Mouse (Mus musculus) left cerebral cortex, postnatal 14 days (tissue): ENCODE data around the gene Slco4a1. TPM values are rescaled to one million over a fixed set of nuclear protein-coding genes. Genes with fewer than 3 reads are reported as not detected.
A peak's percentile ranks its signal among the peaks of the same experiment; 100 is the strongest.

Experiments
- DNase-seq, 2 experiments: peaks; one replicate each; pipeline ENCODE4 v3.0.0; 2021 to 2022; ENCODE audit warnings: low spot score in 2 of 2, mixed read lengths in 1 of 2
- intact Hi-C: fragments of 180-260 bp; cut with DNase I; formaldehyde crosslinking; loops from one replicate; pipeline ENCODE4 v1.15.1; 2025
- total RNA-seq, 2 experiments: library from RNA; stranded (reverse); gene quantifications; 2 replicates each; pipeline ENCODE4 v1.2.3; 2021

Slco4a1 gene
- total RNA-seq, 2 experiments from 2014 or later, result 1.6 to 2.1 TPM

GRCm38 (mm10) chr2:180442061-180442460 is 14.0 kb upstream of the Slco4a1 start:
- intact Hi-C loops, result no loop called here
- no peak for DNase-seq

- intact Hi-C loops, result no loop called here
- DNase-seq, result no peak
Measured at GRCm38 (mm10) chr2:180443861-180444260, 12.2 kb upstream of the Slco4a1 start.

- intact Hi-C loops, result no loop called here
Measured at GRCm38 (mm10) chr2:180444957-180445785, 10.9 kb upstream of the Slco4a1 start.

GRCm38 (mm10) chr2:180445962-180446361 is 10.1 kb upstream of the Slco4a1 start:
- DNase-seq, result no peak
- intact Hi-C loops, result no loop called here

More at GRCm38 (mm10) chr2:180444957-180445785, 10.9 kb upstream of the Slco4a1 start:
- DNase-seq, result peak in 1 of 2 experiments; percentile 27

- no peak for DNase-seq
- intact Hi-C loops, result no loop called here
Measured at GRCm38 (mm10) chr2:180449007-180449406, 7.0 kb upstream of the Slco4a1 start.

- no peak for DNase-seq
- intact Hi-C loops, result no loop called here
Measured at GRCm38 (mm10) chr2:180450529-180450928, 5.5 kb upstream of the Slco4a1 start.

- DNase-seq, result no peak
- intact Hi-C loops, result no loop called here
Measured at GRCm38 (mm10) chr2:180456705-180457104, 660 bp downstream of the Slco4a1 start.

- DNase-seq, result no peak
- intact Hi-C loops, result no loop called here
Measured at GRCm38 (mm10) chr2:180457680-180458079, 1.6 kb downstream of the Slco4a1 start.

- intact Hi-C loops, result no loop called here
- no peak for DNase-seq
Measured at GRCm38 (mm10) chr2:180459437-180459836, 3.4 kb downstream of the Slco4a1 start.

GRCm38 (mm10) chr2:180460801-180461200 is 4.8 kb downstream of the Slco4a1 start:
- DNase-seq, result no peak
- intact Hi-C loops, result no loop called here

- DNase-seq, result no peak
- intact Hi-C loops, result no loop called here
Measured at GRCm38 (mm10) chr2:180462593-180462992, 6.5 kb downstream of the Slco4a1 start.

- intact Hi-C loops, result no loop called here
- DNase-seq, result no peak
Measured at GRCm38 (mm10) chr2:180466505-180466904, 10.5 kb downstream of the Slco4a1 start.

GRCm38 (mm10) chr2:180468871-180469270 is 12.8 kb downstream of the Slco4a1 start:
- intact Hi-C loops, result no loop called here
- no peak for DNase-seq

- DNase-seq, result no peak
- intact Hi-C loops, result loop anchor here (5.0 to 10.0 kb wide), 2 partner anchors 88 to 275 kb away; no protein-coding TSS in a partner anchor
Measured at GRCm38 (mm10) chr2:180469768-180470167, 13.7 kb downstream of the Slco4a1 start.

GRCm38 (mm10) chr2:180472306-180473079 is 16.4 kb downstream of the Slco4a1 start:
- peak in 1 of 2 experiments; percentile 18 for DNase-seq
- intact Hi-C loops, result loop anchor here (1.0 to 10.0 kb wide), 3 partner anchors 85 to 272 kb away; no protein-coding TSS in a partner anchor

GRCm38 (mm10) chr2:180473080-180473440 is 17.0 kb downstream of the Slco4a1 start:
- intact Hi-C loops, result loop anchor here (5.0 to 10.0 kb wide), 2 partner anchors 84 to 272 kb away; no protein-coding TSS in a partner anchor
- DNase-seq, result peak; percentile 87 to 91

GRCm38 (mm10) chr2:180474864-180475263 is 18.8 kb downstream of the Slco4a1 start:
- DNase-seq, result no peak
- intact Hi-C loops, result loop anchor here (5.0 to 10.0 kb wide), 2 partner anchors 82 to 270 kb away; no protein-coding TSS in a partner anchor

GRCm38 (mm10) chr2:180482274-180482673 is 26.2 kb downstream of the Slco4a1 start:
- intact Hi-C loops, result no loop called here
- no peak for DNase-seq

GRCm38 (mm10) chr2:180484882-180485281 is 28.8 kb downstream of the Slco4a1 start:
- DNase-seq, result no peak
- intact Hi-C loops, result no loop called here

GRCm38 (mm10) chr2:180485306-180485705 is 29.3 kb downstream of the Slco4a1 start:
- no peak for DNase-seq
- intact Hi-C loops, result no loop called here
